Mouse (Mus musculus) brain, embryonic 14.5 days (tissue): ENCODE results near the gene Atl1.

Experiments used
- CTCF ChIP-seq: fragments of 200-500 bp; IDR thresholded peaks from 2 replicates; pipeline ENCODE4 v1.5.1; 2012; ENCODE audit warnings: inconsistent platforms, mild to moderate bottlenecking, moderate library complexity, borderline replicate concordance; ENCODE audit not compliant: insufficient read depth, insufficient read length; ENCODE audit errors: extremely low read depth
- POLR2A ChIP-seq: fragments of 200-500 bp; IDR thresholded peaks from 2 replicates; pipeline ENCODE4 v1.6.1; 2012; ENCODE audit warnings: mild to moderate bottlenecking, inconsistent platforms, borderline replicate concordance; ENCODE audit not compliant: poor library complexity, insufficient read depth, insufficient read length, severe bottlenecking; ENCODE audit errors: extremely low read depth

DNA sequence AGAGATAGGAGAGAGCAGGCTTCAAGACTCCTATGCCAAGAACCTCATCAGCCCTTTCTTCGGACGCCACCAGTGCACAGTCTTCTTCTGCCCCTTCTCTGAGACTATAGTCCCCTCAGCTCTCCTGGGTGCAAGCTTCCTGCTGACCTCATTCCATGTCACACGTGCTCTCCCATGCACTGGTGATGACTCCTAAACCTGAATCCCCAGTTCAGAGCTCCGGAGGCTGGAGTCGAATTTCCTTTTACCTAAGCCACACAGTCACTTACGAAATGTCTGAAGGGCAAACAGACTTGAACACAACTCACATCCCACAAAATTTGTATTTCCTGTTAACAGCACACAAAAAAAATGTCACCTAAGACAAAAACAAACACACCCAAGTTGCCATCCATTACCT lies 4.6 kb upstream of the Atl1 start:
- TF ChIP-seq POLR2A = no peak
- no peak for TF ChIP-seq CTCF
